Mouse (Mus musculus): ENCODE data around the gene Gimap5.

DNA sequence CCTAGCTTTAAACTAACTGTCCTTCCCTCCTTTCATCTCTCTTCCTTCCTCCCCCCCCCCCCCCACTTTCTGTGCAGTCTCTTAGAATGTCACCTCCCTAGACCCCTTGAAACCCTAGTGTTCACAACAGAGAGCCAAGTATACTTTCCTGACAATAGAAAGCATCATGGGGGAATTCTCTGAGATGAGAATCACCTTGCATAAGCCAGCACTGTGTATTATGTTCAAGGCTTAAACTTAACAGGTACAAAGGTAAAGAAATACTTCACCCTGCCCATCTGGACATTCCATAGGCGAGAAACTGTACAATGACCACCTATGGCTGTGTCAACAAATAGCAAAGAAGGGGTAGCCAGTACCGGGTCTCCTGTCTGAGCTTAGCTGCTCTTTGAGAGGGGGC is 507 bp upstream of the Gimap5 start:
- TF ChIP-seq CTCF (conservative IDR thresholded peaks at IDR 0.05; ENCODE audit: insufficient read depth, insufficient read length, low read depth, low read length) (no peak), POLR2A (IDR thresholded peaks at IDR 0.05; ENCODE audit: low read depth, low read length) (no peak)

Data from kidney, adult 2 months (tissue).